Mouse (Mus musculus) lung, embryonic 15.5 days (tissue): Measurements from ENCODE around the gene Uckl1. TPM values are rescaled to one million over a fixed set of nuclear protein-coding genes. Genes with fewer than 3 reads are reported as not detected.

ENCODE experiments used
- ATAC-seq: fragments of 200-750 bp; cut with Nextera tagmentation; 2 replicates; pipeline ENCODE4 v1.8.0; 2017; ENCODE audit warnings: moderate number of reproducible peaks, borderline replicate concordance; ENCODE audit not compliant: low FRiP score, low TSS enrichment; ENCODE audit errors: extremely low read depth
- H3K27ac ChIP-seq: fragments of 300-500 bp; sonication (generic); 2 replicates; pipeline ENCODE4 v1.5.1; 2015; ENCODE audit warnings: moderate library complexity, mild to moderate bottlenecking, inconsistent platforms
- H3K27me3 ChIP-seq: fragments of 300-500 bp; sonication (generic); 2 replicates; pipeline ENCODE4 v1.6.1; 2015; ENCODE audit warnings: inconsistent platforms
- H3K36me3 ChIP-seq: fragments of 300-500 bp; sonication (generic); 2 replicates; pipeline ENCODE4 v1.6.1; 2015; ENCODE audit warnings: inconsistent platforms
- H3K4me1 ChIP-seq: fragments of 300-500 bp; sonication (generic); 2 replicates; pipeline ENCODE4 v1.6.1; 2015; ENCODE audit warnings: inconsistent platforms
- H3K4me2 ChIP-seq: fragments of 300-500 bp; sonication (generic); 2 replicates; pipeline ENCODE4 v1.6.1; 2015; ENCODE audit warnings: inconsistent platforms, mild to moderate bottlenecking, moderate library complexity
- H3K4me3 ChIP-seq: fragments of 300-500 bp; sonication (generic); 2 replicates; pipeline ENCODE4 v1.5.1; 2015; ENCODE audit warnings: mild to moderate bottlenecking, inconsistent platforms
- H3K9ac ChIP-seq: fragments of 300-500 bp; sonication (generic); 2 replicates; pipeline ENCODE4 v1.6.1; 2015; ENCODE audit warnings: inconsistent platforms
- H3K9me3 ChIP-seq: fragments of 300-500 bp; sonication (generic); 2 replicates; pipeline ENCODE4 v1.6.1; 2016; ENCODE audit warnings: inconsistent platforms
- WGBS: fragments of 180-500 bp; shearing (Covaris S2); methylation state at CpG from one replicate; pipeline ENCODE4 v1.1.7; 2015; 5-methylcytosine and 5-hydroxymethylcytosine counted together
- polyA plus RNA-seq: library from polyadenylated mRNA; unstranded; fragments of >200 nt; fragmentation: Nextera tagmentation; extraction: Ambion mirVana; gene quantifications from 2 replicates; pipeline ENCODE4 v1.2.1, GENCODE M21; 2015

Gene Uckl1
- polyA plus RNA-seq, 1 experiment from 2014 or later: 51.2 TPM

DNA sequence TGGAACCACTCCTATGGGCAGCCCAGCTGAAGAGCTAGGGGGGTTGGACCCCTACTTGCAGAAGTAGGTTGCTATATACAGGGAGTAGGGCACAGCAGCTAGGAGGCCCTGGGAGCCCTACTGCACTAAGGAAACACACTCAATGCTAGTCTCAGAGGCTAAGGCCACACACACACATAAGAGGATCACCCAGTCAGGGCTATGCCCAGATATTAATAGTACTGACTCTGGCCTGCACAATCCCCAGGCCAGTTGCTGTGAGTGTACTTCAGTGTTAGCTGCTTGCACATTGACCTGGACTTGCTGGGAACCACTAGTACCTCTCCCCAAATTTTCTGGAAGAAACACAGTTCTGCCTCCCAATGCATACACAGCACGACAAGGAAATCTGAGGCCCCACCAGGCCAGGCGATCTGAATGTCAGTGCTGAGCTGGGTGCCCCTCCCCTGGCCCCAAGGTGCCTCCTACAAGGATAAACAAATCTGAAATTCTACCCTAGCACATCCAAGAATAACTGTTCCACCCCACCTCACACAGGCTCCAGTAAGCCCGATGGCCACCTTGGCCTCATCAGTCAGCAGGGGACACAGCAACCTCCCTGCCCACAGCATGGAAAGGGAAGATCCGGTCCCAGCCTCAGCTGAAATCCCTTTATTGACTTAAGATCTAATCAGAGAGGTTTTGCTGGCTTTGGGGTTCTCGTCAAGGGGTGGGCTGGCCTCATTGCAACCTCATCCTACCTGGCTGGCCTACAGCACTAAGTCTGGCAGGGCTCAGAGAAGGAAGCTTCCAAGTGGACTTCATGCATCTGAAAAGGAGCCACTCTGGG is 5.7 kb downstream of the Uckl1 start:
- ATAC-seq: no peak
- Histone ChIP-seq H3K4me1 (peaks cover 22% of the 10 kb centered on the region), H3K36me3 (peaks cover 9% of the 10 kb centered on the region), H3K27me3 (no peaks in the 10 kb centered on the region), H3K4me2 (no peak overlapping the region), H3K9ac (no peak overlapping the region), H3K9me3 (no peaks in the 10 kb centered on the region), H3K4me3 (no peak overlapping the region), H3K27ac (no peak overlapping the region)
- WGBS: 22% methylated on average over 5 of the region's 5 CpGs

DNA sequence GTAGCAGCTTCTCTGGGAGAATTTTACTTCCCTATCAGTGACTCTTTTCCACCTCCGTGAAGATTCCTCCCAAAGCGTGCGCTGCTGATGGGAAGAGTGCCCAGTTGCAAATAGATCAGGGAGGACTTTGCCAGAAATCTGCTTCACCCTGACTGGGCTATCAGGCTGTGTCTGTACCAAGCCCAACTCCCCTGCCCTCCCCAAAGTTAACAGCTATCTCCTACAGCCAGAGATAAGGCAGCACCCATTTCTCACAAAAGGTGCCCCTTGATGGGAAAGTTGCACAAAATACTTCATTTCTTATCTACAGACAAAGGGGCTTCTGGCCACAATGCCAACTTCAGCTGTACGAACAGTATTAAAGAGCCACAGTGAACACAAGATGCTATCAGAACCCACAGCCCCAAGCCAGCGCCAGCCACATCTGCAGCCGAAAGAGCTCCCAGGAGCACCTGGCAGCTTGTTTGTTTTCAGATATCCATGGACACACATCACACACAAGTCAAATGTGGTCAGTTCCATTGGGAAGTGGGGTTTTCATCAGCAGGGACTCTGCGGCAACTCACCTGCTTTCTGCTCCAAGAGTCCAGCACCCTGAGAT is 6.6 kb downstream of the Uckl1 start:
- 64% methylated on average over 7 of the region's 7 CpGs for WGBS
- ATAC-seq: no peak
- Histone ChIP-seq H3K4me1 (peaks cover 22% of the 10 kb centered on the region), H3K36me3 (peaks cover 4% of the 10 kb centered on the region; the same call in 1 of the 2 replicates), H3K4me2 (no peak overlapping the region), H3K4me3 (no peak overlapping the region), H3K27me3 (no peaks in the 10 kb centered on the region), H3K9me3 (no peaks in the 10 kb centered on the region), H3K27ac (no peak overlapping the region), H3K9ac (no peak overlapping the region)

DNA sequence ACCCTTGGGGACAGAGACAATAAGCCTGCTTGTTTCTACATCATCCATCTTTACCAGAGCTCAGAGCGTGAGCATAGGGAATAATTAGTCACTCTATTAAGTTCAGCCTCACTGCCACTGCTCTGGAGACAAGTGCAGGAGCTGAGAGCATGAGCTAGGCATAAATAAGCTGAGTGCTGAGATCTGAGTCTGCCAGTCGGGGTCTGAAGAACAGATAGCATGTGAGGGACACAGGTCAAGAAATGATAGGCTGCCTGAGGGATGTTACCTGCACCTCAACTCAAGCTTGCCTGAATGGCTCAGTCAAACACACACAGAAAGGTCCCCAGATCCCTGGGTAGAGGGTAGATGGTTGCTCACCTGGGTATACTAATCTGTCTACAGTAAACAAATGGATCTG is 7.6 kb downstream of the Uckl1 start:
- no peaks in the 10 kb centered on the region for H3K9me3 ChIP-seq
- H3K4me2 ChIP-seq: no peak overlapping the region
- H3K27me3 ChIP-seq: no peaks in the 10 kb centered on the region
- 74% methylated on average over 2 of the region's 2 CpGs for WGBS
- no peak overlapping the region for H3K9ac ChIP-seq
- H3K4me3 ChIP-seq: no peak overlapping the region
- peaks cover 18% of the 10 kb centered on the region for H3K4me1 ChIP-seq
- H3K36me3 ChIP-seq: peaks cover 5% of the 10 kb centered on the region; the same call in 1 of the 2 replicates
- ATAC-seq: no peak
- no peak overlapping the region for H3K27ac ChIP-seq

DNA sequence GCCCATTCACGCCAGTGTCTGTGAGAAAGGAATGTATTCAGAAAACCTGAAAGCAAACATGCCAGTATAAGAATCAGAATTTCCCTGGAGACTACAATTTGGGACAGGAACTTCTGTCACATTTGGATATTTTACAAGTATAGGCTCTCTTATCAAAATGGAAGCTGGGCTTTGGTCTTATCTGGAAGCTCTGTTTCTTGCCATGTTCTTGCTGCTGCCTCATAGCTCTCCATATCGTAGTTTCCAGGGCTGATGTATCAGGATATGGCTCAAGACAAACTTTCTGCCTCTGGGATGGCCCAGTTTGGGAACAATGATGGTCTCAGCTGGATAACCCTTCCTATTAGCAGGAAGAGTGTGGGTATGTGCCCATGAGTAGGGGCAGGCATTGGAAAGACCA is 8.1 kb downstream of the Uckl1 start:
- H3K27me3 ChIP-seq: no peaks in the 10 kb centered on the region
- WGBS: 87% methylated on average over 2 of the region's 2 CpGs

DNA sequence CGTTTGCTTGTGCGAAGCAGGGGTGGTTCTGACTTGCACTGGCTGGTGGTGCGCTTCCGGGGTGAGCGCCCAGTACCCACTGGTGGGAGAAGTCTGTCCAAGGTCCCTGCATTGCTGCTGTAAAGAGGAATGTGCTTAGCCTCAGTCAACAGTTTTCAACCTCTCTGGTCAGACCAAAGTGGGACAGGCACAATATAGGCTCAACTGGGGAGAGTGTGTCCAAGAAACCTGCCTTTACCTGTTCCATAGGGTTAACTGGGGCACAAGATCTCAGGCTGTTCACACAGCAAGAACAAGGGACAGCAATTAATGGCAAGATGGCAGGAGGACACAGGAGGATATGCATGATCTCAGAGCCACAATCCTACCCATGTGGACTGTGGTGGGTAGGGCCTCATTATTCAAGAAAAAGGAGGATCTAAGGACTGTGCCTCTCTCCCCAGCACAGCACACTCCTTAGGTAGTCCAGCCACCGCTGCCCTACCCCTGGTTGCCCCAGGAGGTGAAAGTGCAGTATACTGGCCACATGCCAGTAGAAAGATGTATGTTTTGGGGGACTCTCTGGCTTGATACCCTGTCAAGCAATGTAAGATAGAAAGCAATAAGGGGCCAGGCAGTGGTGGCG is 9.7 kb downstream of the Uckl1 start:
- Histone ChIP-seq H3K9ac (no peak overlapping the region), H3K36me3 (peaks cover 5% of the 10 kb centered on the region; the same call in 1 of the 2 replicates), H3K9me3 (no peaks in the 10 kb centered on the region), H3K4me3 (no peak overlapping the region), H3K27ac (no peak overlapping the region), H3K27me3 (no peaks in the 10 kb centered on the region), H3K4me1 (peaks cover 7% of the 10 kb centered on the region), H3K4me2 (no peak overlapping the region)
- WGBS: 91% methylated on average over 7 of the region's 7 CpGs
- no peak for ATAC-seq

More for the DNA sequence above, 8.1 kb downstream of the Uckl1 start:
- H3K4me1 ChIP-seq: peaks cover 16% of the 10 kb centered on the region
- no peak overlapping the region for H3K4me3 ChIP-seq
- H3K4me2 ChIP-seq: no peak overlapping the region
- H3K36me3 ChIP-seq: peaks cover 5% of the 10 kb centered on the region; the same call in 1 of the 2 replicates
- no peak overlapping the region for H3K9ac ChIP-seq
- no peaks in the 10 kb centered on the region for H3K9me3 ChIP-seq
- H3K27ac ChIP-seq: no peak overlapping the region
- no peak for ATAC-seq

DNA sequence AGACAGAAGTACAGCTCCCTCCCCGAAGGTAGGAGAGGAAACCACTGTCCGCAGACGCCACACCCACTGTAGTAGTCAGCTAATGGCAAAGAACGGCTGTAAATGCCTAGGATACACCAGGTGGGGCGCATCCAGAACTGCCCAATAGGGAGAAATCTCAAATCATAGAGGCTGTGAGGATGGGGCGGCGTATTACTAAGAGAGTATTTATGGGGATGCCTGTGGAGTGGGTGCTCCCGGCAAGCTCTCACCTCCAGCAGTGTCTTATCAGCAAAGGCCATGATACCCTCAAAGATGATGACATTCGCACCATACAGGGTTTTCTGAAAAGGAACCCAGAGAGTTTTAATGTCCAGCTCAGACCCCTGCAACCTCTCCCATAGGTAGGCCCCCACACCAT is 10.7 kb downstream of the Uckl1 start:
- no peak for ATAC-seq

DNA sequence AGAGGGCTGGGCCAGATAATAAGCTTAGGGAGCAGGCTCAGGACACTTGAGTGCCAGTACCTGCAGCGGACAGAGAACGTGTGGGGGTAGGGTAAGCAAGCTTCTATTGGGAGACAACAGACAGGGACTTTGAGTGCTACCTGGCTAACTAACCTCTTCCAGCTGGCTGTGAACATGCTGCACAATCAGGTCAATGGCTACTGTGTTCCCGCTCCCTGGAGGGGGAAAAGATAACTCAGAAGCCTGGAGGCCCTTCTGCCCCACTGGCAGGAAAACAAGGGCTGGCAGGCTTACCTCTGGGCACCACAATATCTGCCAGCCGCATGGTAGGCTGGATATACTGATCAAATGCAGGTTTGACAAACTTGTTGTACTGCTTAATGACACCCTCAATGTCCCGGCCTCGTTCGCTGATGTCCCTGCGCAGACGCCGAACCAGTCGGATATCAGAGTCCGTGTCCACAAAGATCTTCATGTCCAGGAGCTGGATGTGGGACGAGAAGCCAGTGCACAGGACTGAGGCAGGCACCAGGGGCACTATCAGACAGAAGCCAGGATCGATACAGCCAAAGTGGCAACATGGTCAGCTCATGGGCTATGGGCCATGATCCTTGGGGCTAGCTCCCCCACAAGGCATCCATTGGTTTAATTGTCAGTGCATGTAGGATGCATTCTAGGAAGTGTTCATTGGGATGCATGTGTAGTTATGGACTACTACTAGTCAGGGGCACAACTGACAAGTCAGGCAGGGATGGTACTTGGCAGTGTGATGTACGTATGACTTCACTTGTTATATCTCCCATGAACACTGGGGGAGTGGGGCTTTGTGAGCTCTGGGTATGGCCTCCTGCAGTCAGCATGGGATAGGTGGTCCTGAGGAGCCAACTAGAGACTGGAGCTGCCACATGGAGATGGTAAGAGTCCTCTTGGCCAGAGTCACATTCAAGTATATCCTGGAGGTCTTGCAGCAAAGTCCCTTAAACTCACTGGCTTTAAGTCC is 11.5 kb downstream of the Uckl1 start:
- no peaks in the 10 kb centered on the region for H3K27me3 ChIP-seq
- H3K4me3 ChIP-seq: no peak overlapping the region
- no peaks in the 10 kb centered on the region for H3K9me3 ChIP-seq
- H3K4me1 ChIP-seq: no peaks in the 10 kb centered on the region
- no peak overlapping the region for H3K4me2 ChIP-seq
- H3K9ac ChIP-seq: no peak overlapping the region
- H3K36me3 ChIP-seq: peaks cover 5% of the 10 kb centered on the region; the same call in 1 of the 2 replicates
- 93% methylated on average over 15 of the region's 15 CpGs for WGBS
- H3K27ac ChIP-seq: no peak overlapping the region
- no peak for ATAC-seq

More for the DNA sequence above, 10.7 kb downstream of the Uckl1 start:
- 91% methylated on average over 9 of the region's 9 CpGs for WGBS
- no peak overlapping the region for H3K4me3 ChIP-seq
- H3K27ac ChIP-seq: no peak overlapping the region
- no peak overlapping the region for H3K4me2 ChIP-seq
- H3K9me3 ChIP-seq: no peaks in the 10 kb centered on the region
- no peaks in the 10 kb centered on the region for H3K4me1 ChIP-seq
- peaks cover 5% of the 10 kb centered on the region; the same call in 1 of the 2 replicates for H3K36me3 ChIP-seq
- H3K27me3 ChIP-seq: no peaks in the 10 kb centered on the region
- no peak overlapping the region for H3K9ac ChIP-seq

DNA sequence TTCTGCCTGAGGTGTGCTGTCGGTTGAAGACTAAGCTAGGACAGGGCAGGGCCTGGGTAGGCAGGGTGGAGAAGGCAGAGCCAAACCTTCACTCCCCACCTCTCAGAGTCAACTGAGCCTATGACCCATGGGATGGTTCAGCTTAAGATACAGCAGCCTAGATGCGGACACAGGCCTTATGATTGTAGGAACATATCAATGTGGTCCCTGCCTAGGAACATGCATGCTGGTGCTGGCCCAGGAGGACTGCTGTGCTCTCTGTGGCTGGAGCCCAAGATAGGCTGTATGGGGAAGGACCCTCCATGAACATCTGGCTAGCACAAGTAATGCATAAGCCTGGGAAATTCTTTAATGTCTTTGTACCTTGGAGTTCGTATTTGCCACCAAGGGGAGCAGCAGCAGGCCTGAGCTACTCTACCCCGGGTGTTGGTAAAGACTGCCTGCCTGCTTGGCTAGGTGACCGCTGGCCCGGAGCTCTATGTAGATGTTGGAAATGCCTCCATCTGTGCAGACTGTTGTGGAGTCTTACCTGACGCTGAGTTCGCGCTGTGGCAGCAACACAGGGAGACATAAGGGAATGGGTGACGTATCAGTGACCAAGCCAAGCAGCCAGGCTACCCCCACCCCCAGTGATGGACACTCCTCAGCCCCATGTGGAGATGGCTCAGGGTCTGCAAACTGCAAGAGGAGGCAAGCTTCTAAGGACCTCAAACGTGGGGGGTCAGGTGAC is 12.6 kb downstream of the Uckl1 start:
- H3K4me3 ChIP-seq: no peak overlapping the region
- H3K9me3 ChIP-seq: no peaks in the 10 kb centered on the region
- H3K4me1 ChIP-seq: no peaks in the 10 kb centered on the region
- H3K27ac ChIP-seq: no peak overlapping the region
- WGBS: 86% methylated on average over 11 of the region's 11 CpGs
- H3K36me3 ChIP-seq: peaks cover 5% of the 10 kb centered on the region; the same call in 1 of the 2 replicates
- no peak for ATAC-seq
- no peak overlapping the region for H3K9ac ChIP-seq
- no peaks in the 10 kb centered on the region for H3K27me3 ChIP-seq
- H3K4me2 ChIP-seq: no peak overlapping the region

DNA sequence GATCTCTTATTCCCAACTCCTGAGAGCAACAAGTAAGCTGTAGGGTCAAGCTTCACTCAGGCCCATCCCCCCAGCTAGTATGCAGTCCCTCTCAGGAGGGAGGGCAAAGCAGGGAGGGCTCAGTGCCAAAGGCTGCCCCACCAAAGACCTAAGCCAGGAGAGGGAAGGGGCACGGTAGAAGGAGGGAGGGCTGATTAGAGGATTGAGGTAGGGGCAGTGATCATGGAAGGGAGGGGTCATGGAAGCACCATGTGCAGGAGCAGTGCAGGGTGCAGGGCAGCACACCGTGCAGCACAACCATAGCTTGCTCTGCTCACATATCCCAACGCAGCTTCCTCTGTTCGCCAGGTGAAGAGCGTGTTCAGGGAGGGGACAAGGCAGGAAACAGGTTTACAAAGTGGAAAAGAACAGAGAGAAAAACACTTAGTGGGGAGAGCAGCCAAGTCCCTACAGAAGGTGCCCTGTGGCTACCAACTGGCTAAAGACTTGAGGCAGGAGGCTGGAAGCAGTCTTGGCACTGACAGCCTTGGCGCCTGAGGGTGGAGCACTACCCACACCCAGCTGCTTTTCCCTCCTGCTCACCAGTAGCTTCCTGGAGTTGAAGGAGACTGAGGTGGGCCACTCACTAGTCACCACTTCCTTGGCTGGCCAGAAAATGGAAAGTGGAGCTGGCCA is 13.6 kb downstream of the Uckl1 start:
- Histone ChIP-seq H3K36me3 (peaks cover 5% of the 10 kb centered on the region; the same call in 1 of the 2 replicates), H3K27ac (no peak overlapping the region), H3K4me2 (no peak overlapping the region), H3K4me3 (no peak overlapping the region), H3K9me3 (no peaks in the 10 kb centered on the region), H3K27me3 (no peaks in the 10 kb centered on the region), H3K4me1 (no peaks in the 10 kb centered on the region), H3K9ac (no peak overlapping the region)
- 60% methylated on average over 6 of the region's 6 CpGs for WGBS
- no peak; the same call in 1 of the 2 replicates for ATAC-seq

DNA sequence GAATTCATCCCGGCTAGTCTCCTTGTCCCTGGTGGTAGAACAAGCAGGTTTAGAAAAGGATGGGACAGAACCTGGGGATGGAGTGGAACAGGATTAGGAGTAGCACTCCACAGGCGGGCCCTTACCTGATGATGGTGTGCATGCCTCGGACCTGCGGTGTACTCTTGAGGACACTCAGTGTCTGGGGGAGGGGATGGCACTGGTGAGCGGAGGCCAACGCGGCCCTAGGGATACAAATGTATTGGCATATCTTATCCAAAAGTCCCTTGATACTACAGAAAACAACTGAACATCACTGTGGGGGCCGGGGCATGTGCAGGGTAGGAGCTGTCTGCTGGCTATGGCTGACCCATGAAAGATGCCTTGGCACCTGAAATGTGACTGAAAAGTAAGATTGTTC is 14.3 kb downstream of the Uckl1 start:
- Histone ChIP-seq H3K9ac (no peak overlapping the region), H3K4me2 (no peak overlapping the region), H3K36me3 (peaks cover 5% of the 10 kb centered on the region; the same call in 1 of the 2 replicates), H3K9me3 (no peaks in the 10 kb centered on the region), H3K4me1 (no peaks in the 10 kb centered on the region), H3K27me3 (no peaks in the 10 kb centered on the region), H3K27ac (no peak overlapping the region), H3K4me3 (no peak overlapping the region)
- 80% methylated on average over 8 of the region's 8 CpGs for WGBS
- ATAC-seq: no peak
